Mouse (Mus musculus) layer of hippocampus, adult 9-10 months (tissue): ENCODE measurements at regions not wholly inside any gene's neighbourhood (a gene's known extent, or its start where the extent isn't known, plus 50 kb on each side); places are given as distances from the start of the nearest gene placed in this dataset.
A peak's percentile ranks its signal among the peaks of the same experiment; 100 is the strongest.

Source experiments
- DNase-seq: peaks from one replicate; pipeline ENCODE4 v3.0.0; 2022; ENCODE audit warnings: low spot score

DNA sequence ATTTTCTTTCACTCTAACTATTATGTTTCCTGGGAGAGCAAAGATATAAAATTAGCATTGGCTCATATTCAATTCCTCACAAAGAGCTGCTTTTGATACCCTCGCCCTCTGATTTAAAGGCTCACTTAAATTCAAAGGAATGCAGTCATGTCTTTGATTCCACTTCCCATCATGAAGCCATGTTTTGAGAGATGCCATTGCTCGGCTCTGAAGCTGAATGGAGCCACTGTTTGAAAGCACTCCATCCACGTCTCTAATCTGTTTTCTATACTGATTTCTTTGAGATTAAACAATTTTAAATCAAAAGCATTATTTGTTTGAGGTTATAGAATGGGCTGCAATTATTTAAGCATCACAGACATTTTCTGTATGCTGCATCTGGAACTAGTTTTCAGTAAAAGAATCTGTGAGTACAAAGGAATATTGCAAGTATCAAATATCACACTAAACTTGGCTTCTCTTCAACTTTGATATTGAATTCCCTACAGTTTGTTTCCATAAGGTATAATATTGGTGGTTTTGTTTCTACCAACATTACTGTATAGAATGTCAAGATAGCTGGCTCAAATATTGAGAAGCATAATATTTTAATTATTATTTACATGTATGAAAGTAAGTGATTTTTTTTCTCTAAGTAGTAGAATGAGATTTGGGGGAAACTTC, 126.4 kb downstream of the Rpl10l start:
- no peak for DNase-seq

DNA sequence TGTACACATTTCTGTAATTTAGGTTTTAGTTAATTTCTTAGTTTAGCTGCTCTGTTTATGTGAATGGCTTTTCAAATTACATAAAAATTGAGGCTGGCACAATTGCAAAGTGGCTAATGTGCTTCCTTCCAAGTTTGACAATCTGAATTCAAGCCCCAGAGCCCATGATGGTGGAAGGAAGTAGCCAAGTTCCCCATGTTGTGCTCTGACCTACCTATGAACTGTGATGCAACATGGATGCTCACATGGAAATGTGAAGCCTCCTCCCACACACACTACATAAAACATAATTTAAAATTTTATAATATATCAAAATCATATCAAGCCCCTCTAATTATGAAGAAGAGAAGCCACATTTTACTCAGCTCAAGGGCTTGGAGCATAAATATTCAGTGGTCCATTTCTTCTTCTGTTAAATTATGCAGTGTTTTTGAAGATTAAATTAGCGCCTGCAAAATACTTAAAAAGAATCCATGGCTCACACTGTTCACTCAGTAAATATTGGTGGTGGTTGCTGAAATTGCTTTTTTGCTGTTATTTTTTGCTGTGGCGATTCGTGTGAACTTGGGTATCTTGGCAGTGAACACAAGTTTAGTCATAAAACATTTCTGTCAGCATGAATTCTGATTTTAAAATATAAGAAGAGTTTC, 127.1 kb downstream of the Rpl10l start:
- DNase-seq: no peak

DNA sequence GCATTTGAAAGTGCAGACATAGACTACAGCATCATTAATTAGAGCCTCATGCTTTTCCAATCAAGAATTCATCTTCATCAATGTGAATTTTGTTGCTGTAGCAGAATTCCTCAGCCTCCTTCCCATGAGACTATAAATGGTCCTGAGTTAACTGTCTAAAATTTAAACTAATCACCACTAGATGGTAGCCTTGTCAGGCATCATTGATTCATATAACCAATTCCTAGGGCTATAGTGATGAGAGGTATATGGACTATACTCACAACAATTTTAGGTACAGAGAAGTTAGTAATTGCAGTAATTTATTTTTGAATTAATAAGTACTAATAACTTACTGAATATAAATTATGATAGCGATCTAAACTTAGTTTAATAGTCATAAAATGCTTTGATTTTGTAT, 153.3 kb downstream of the Rpl10l start:
- peak; percentile 25 for DNase-seq

DNA sequence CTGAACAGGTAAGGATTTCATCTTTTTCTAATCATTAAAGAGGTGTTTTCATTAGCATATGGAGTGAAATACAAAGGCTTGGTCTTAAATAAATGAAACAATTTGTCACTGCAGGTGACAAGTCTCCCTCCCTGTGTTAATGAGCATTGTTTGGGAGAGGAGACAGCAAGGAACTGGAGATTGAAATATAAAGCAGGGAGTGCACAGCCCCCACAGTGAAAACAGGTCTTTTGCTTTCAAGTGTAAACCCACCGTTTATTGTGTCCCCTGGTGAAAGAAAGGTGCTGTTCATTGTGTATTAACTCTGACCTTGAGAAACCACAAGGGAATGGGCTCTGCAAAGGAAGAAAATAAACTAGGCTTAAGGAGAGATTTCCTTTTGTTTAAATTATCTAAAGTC, 164.6 kb downstream of the Rpl10l start:
- DNase-seq: no peak

DNA sequence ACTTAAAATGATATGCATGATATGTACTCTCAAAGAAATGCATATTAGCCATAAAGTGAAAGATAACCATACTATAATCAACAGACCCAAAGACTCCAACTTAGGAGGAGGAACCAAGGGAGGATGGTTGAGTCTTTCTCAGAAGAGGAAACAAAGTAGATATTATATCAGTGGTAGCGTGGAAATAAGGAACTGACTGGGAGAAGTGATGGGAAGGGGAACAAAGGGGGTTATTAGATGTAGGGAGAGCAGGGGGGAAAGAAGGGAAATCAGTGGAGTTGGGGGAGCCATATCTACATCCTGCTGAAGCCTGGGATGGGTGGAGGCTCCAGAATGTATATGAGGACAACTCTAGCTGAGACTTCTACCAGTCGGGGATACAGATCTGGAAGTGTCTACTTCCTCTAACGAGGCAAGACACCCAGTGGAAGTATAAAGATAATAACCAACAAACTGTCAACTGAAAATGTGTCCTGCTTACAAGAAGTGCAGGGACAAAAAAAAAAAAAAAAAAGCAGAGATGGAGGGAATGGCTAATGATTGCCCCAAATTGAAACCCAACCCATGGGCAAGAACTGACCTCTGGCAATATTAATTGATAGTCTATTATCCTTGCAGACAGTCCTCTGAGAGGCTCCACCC, 193.3 kb downstream of the Rpl10l start:
- DNase-seq: no peak

DNA sequence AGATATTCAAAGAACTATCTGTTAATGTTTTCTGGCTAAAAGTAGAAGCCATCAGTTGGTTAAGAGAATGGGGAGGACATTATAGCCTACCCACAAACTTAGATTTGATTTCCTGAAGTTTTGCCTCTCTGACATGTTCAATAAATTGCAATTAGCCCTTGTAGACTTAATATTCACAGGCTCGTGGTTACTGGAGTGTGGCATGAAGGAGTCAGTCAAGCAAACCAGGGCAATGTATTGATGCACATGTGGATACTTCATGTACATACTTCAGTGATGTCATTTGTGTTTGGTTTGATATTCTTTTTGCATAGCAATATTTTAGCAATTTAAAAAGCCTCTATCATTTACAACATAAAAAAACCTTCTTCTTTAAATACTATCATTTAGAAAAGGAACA, 223.9 kb downstream of the Rpl10l start:
- DNase-seq: no peak

DNA sequence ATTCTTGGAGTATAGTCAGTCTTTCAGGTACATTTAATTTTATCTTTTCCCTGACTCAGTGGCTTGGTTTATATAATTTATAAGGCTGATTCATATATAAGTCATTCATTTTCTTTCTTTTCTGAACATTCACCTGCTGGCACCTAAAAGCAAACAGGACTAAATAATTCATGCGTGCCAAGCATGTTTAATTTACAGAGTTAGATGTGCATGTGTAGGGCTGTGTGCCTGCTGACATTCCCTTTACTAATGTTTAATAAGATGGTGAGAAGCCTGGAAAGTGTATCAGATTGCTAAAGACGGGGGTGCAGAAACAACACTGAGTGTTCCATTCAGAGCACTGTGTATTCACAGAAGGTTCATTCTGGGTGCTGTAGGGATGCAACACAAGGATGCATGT, 229.0 kb downstream of the Rpl10l start:
- DNase-seq: no peak

DNA sequence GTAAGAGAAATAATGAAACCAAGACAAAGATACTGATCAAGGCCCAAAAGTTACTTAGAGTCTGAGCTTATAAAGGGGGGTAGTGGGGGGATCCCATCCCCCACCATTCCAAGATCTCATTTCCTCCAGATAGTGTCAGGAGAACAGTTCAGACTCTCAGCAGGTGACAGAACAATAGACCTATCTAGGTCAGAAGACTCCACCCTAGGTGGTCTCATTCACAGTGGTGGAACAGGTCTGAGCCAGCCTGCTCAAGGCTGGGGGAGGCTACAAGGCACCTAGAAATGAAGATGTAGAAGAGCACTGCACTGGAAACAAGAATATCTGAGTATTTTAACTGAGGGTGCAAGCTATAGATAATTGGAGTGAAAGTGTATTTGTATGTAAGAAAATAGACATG, 235.3 kb downstream of the Rpl10l start:
- no peak for DNase-seq

DNA sequence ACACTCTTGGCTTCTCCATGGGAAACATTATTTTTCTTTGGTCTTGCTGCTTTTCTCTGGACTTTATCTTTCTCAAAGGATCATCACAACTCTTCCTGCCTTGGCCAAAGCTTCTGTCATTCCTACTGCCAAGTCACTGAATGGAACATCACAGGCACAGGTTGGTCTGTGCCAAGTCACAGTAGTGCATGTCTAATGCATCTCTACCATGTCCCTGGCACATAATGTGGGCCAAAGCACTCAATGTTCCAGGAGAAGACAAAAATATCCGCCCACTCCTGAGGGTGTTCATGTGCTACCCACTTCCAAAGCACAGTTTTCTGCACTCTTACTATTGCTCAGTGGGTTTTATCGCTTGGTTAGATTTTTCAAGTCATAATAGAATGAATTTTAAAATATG, 247.9 kb downstream of the Rpl10l start:
- DNase-seq: peak; percentile 18

DNA sequence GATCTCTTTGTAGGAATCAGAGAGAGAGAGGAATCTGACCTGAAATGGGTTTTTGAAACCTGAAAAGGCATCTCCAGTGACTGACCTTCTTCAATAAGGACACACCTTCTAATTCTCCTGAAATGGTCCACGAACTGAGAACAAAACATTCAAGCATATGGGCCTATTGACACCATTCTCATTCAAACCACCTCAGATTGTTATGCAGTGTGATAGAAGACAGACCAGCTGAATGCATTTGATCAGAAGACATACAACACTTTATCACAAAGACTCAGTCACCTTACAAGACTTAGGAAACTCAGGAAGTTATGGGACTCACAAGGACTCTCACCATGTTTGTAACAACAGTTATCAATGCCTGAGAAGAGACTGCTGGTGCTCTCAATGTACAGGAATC, 256.7 kb downstream of the Rpl10l start:
- no peak for DNase-seq

DNA sequence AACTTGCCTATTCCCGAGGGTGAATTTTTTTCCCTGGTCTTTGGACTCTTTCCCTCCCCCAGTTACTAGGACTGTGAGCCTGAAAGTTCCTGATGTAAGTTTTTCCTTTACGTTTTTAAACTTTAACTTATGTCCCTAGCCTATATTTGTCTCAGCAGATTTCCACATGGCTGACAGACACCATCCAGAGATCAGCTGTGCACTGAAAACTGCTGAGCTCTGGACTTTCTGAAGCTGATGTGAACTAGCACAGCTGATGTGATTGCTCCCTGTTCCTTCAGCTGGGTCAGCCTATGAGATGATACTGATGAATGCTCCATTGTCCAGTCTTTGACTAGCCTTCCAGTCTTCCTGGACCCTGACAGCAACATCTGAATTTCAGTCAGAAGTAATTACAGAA, 271.5 kb downstream of the Rpl10l start:
- no peak for DNase-seq
